Mouse (Mus musculus) CD4-positive helper T cell, adult 2 months (primary cell): ENCODE results near the gene Mmd2.

Experiments
- DNase-seq: peaks from one replicate; pipeline ENCODE4 v3.0.0-alpha.2; 2012; ENCODE audit warnings: low read depth, missing footprints, low spot score

Gene Mmd2

DNA sequence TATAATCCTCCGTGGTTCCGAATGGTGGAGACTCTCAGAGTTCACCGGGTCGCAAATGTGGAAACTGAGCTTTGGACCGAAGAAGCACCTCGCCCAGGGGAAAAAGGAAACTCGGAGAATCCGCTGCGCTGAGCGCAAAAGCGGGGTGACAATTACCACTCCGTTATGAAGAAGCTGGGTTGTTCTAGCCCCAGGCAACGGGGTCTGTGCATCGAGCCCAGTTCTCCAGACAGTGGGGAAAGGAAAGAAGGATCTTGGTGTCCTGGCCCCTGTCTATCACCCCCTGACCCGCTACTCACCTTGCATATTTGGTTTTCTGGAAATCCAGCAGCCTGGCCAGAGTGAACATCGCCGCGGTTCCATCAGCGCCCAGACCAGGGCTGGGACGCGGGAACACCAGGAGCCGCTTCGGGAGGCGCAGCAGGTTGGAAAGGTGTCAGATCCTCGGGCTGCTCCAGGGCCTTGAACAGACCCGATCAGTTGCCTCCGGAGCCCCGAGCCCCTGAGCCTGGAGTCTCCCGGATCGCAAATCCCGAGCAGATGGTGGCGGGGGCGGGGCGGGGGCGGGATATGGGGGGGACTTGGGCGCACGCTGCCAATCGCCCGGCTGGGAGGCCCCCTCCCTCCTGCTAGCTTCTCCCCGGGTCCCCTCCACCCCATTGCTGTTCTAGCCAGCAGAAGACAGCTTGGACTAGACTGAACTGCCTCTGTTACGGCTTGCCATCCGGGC lies at the start of gene Mmd2:
Gene Mmd2, minus strand, starts transcription at position 542 of the 730 bp plus-strand sequence.
- DNase-seq: no peak

DNA sequence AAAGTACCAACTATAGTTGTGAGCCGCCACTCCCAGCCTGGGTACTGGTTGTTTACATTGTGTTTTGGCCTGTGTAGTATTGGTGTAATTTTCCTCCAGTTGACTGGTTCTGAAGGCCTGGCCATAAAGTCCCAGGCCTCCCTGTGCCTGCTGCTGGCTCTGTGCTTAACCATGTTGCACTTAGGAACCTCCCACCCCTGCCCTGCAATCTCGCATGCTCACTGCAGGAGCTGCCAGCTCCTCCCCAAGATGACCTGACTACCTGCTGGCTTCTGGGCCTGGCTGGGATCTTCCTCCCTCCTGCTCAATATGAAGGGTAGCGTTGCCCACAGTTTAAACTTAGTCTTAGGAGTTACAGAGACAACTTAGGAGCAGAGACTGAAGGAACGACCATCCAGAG lies 43.7 kb upstream of the Mmd2 start:
- no peak for DNase-seq

DNA sequence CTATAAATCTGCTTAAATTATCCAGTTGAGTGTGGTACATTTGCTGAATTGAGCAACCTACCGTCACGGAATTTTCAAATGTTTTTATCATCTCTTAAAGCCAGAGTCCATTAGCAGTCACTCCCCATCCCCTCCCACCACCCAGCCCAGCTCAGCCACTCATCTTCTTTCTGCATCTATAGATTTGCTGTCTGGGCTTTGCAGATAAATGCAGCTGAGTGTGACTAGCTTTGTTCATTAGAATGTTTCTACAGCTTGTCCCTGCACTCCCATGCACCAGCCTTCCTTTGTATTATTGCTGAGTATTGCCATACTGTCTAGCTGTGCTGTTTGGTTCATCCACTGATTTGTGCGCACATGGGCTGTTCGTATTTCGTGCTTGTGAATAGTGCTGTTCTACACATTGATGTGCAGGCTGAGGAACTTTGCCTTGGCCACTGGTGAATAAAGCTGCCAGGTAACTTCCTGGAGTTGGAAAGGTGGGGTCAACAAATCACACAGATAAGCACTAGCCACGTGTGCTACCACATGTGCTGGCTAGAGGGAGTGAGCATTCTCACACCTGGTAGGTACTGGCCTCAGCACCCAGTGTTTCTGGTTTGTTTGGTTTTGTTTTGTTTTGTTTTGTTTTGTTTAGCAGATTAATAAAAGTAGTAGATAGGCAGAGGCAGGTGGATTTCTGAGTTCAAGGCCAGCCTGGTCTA lies 42.3 kb upstream of the Mmd2 start:
- no peak for DNase-seq

DNA sequence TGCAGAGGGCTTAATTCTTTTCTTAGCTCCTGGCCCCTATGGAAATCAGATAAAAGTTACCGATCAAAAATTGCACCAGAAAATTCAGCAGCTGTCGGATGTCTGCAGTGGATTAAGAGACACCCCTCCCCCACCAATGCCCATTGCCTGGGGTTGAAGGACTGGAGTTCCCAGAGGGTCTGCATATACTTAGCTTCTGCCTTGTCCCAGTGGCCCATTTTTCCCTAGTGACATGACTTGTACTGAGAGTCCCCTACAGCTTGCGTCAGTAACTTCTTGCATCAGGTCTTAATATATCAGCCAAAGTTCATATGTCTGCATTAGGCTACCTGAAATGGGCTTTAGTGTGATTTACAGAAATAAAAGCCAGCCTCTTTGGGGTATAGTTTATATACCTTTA lies 41.8 kb upstream of the Mmd2 start:
- no peak for DNase-seq

DNA sequence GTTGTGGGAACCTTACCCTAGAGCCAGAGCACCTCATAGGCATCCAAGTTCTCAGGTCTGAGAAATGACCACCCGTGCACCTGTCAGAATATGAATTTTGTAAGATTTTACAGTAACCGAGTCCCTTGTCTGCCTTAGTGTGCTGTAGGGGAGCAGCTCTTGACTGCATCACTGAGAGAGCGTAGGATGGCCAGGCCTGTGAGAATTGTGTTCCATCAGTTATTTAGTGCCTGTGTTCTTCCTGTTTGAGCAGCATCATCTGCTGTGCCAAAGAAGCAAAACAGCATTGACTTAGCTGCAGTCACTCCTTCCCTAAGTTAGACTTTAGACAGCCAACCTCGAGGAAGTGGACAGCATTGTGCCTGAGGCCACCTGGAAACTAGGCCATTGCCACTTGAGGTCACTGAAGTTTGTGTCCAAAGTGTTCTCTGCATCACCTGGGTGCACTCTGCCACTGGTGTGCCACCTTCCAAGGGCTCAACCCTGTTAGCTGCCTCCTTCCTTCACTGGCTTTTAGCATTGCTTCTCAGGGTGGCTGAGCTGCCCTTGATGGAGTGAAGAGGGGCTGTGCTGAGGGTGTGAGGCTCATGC lies 41.0 kb upstream of the Mmd2 start:
- no peak for DNase-seq

GRCm38 (mm10) chr5:142648162-142648561 lies 39.6 kb upstream of the Mmd2 start:
- DNase-seq: no peak

- no peak for DNase-seq
These were observed 32.9 kb upstream of the Mmd2 start for GRCm38 (mm10) chr5:142641331-142642051.

GRCm38 (mm10) chr5:142640088-142640487 lies 31.5 kb upstream of the Mmd2 start:
- DNase-seq: no peak

DNA sequence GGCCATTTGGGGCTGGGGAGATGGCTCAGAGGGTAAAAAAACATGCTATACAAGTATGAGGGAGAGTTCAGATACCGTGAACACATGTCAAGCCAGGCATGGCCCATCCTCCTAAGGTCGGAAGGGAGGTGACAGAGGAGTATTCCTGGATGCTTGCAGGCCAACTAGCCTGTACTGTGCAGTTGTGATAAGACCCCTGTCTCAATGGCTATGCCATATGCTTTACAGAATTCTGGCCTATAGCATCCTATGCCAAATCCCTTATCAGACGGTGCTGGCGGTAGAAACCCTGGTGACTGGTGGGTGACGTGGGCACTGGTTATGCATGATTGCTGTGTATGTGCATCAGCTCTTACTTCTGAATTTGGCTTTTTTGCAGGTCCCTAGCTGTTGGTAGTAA lies 29.2 kb upstream of the Mmd2 start:
- no peak for DNase-seq

DNA sequence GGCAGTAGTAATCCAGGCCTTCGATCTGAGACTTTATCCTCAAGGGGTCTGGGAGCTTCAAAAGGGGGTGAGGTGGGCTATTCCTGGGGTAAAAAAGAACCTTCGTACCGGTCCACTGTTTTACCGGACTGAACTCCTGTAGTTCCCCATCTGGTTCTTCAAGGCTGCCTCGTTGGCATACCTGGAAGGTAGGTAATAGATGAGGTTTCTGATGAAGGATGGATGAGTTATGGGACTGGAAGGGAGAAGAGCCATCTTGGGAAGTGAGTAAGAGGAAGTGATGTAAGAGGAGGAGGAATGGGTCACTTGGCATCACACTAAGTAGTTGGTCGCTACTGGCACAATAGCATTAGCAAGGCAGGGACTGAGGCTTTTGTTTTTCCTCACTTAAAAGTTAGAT lies 21.6 kb upstream of the Mmd2 start:
- peak; percentile 25 for DNase-seq

DNA sequence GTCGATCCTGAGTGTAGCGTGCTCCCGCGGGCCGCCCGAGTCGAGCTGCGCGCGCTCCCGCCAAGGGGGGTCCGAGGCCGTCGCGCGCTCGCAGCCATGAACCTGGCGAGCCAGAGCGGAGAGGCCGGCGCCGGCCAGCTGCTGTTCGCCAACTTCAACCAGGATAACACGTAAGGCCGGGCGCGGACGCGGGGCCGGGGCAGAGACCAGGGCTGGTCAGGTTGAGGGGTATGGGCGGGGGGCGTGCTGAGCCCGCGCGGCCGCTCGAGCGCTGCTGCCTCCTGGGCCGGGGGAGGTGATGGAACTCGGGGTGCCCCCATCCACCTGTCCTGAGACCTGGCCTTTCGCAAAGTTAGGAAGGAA lies 21.0 kb upstream of the Mmd2 start:
- DNase-seq: no peak

DNA sequence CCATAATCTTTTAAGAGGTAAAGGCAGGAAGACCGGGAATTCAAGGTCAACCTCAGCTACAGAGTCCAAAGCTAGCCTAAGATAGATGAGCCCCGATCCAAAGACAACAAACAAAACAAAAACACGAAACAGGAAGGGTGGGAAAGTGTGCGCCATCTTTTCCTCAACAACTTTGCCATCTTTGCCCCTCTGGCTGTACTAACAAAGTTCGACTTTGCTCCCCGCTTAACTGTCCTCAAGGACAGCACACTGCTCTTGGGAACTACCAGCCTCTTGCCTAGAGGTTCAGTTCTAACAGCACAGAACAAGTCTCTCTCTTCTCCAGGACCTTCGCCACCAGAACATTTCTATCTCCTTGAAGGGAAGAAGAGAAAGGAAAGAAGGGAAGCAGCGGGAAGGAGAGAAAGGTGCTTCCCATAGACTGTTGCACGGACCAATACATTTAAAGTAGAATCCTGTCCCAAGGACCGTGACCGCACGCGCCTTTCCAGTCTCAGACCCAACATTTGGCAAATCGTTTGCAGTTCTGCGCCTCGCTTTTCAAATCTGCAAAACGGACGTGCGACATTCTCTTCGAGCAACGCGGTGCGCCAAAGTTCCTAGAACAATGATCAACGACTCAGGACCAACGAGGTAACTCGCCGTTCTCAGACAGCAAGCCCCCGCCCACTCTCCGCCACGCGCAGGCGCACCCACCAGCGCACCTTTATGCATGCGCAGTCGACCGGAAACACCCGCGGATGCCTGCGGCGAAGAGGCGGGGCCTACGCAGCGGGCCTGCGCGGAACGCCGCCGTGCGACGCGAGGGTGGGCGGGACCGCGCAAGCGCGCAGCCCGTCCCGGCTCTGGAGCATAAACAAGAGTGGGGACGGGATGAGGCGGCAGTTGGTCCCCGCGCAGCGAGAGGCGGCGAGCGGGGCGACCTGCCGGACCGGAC lies 20.4 kb upstream of the Mmd2 start:
- peak; percentile 98 for DNase-seq

DNA sequence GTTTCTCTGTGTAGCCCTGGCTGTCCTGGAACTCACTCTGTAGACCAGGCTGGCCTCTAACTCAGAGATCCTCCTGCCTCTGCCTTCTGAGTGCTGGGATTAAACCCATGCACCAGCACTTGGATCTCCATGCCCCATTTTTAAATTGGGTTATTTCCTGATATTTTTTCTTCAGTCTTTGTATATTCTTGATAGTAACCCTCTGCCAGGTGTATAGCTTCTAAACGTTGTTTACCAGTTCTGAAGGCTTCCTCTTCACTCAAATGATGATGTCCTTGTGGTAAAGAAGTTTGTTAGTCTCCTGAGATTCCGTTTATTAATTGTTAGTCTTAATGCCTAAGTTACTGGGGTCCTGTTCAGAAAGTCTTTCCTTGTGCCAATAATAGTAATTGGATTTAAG lies 18.8 kb upstream of the Mmd2 start, which contains the start of gene Wipi2:
Gene Wipi2, plus strand, starts transcription at position 301 of the 400 bp plus-strand sequence.
- DNase-seq: no peak

GRCm38 (mm10) chr5:142623080-142623479 lies 14.5 kb upstream of the Mmd2 start:
- DNase-seq: no peak

- DNase-seq: no peak
These were observed 13.5 kb upstream of the Mmd2 start for GRCm38 (mm10) chr5:142622134-142622533.

- no peak for DNase-seq
These were observed 12.8 kb upstream of the Mmd2 start for GRCm38 (mm10) chr5:142621421-142621820.

- peak; percentile 21 for DNase-seq
These were observed 11.3 kb upstream of the Mmd2 start for GRCm38 (mm10) chr5:142619866-142620265.

- no peak for DNase-seq
These were observed 7.7 kb upstream of the Mmd2 start for GRCm38 (mm10) chr5:142616326-142616725.

DNA sequence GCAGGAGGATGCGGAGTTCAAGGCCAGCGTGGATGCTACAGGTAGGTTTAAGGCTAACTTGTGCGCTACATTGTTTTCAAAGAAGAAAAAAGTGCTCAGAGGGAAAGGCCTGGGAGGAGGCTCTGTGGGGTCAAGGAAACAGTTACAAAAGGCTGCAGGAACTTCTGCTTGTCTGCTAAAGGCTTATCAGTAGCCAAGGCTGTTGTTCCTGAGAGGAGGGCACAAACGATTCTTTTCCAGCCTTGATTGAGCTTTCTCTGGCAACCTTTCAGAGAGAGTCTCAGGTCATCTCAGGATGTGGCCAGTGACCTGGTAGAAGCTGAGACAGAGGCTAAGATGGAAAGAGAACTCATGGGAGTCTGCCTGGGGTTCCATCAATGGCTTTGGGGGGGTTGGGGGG lies 7.0 kb upstream of the Mmd2 start:
- DNase-seq: no peak

DNA sequence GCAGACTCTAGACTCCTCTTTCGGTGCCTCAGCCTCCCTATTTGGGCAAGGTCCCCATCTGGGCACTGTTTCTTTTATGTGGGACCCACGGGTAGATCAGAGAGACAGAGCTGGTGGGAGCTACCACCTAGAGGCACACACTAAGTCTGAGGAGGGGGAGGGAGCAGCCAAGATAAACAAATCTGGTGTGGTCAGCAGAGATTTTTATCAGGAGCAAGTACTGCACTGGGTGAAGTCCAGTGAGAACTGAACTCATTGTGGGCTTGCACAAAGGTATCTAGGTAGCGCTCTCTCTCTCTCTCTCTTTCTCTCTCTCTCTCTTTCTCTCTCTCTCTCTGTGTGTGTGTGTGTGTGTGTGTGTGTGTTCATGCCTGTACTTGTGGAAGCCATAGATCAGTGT lies 5.9 kb upstream of the Mmd2 start:
- DNase-seq: no peak

- DNase-seq: no peak
These were observed 1.8 kb upstream of the Mmd2 start for GRCm38 (mm10) chr5:142610362-142610761.
